Mouse (Mus musculus) midbrain, embryonic 14.5 days (tissue): ENCODE measurements around the gene Minos1. TPM values are rescaled to one million over a fixed set of nuclear protein-coding genes. Genes with fewer than 3 reads are reported as not detected.

Experiments
- ATAC-seq: fragments of 200-750 bp; cut with Nextera tagmentation; 2 replicates; pipeline ENCODE4 v1.8.0; 2017; ENCODE audit warnings: moderate number of reproducible peaks, moderate library complexity; ENCODE audit not compliant: low FRiP score, low TSS enrichment
- DNase-seq: peaks from one replicate; pipeline ENCODE4 v3.0.0-alpha.2; 2015
- H3K27ac ChIP-seq: fragments of 300-500 bp; sonication (generic); replicated peaks from 2 replicates; pipeline ENCODE4 v1.5.1; 2014; ENCODE audit warnings: mild to moderate bottlenecking, low read depth, low read length, moderate library complexity
- H3K27me3 ChIP-seq: fragments of 300-500 bp; sonication (generic); 2 replicates; pipeline ENCODE4 v1.6.1; 2014; ENCODE audit warnings: low read length, control low read depth, mixed read lengths; ENCODE audit not compliant: control insufficient read depth, insufficient read depth
- H3K36me3 ChIP-seq: fragments of 300-500 bp; sonication (generic); 2 replicates; pipeline ENCODE4 v1.6.1; 2014; ENCODE audit warnings: low read length, control low read depth; ENCODE audit not compliant: control insufficient read depth, insufficient read depth
- H3K4me1 ChIP-seq: fragments of 300-500 bp; sonication (generic); 2 replicates; pipeline ENCODE4 v1.6.1; 2014; ENCODE audit warnings: mild to moderate bottlenecking, antibody characterized with exemption, low read length, control low read depth; ENCODE audit not compliant: control insufficient read depth, insufficient read depth
- H3K4me2 ChIP-seq: fragments of 300-500 bp; sonication (generic); 2 replicates; pipeline ENCODE4 v1.6.1; 2014; ENCODE audit warnings: mild to moderate bottlenecking, low read length, moderate library complexity
- H3K4me3 ChIP-seq: fragments of 300-500 bp; sonication (generic); replicated peaks from 2 replicates; pipeline ENCODE4 v1.5.1; 2014; ENCODE audit warnings: low read depth, low read length
- H3K9ac ChIP-seq: fragments of 300-500 bp; sonication (generic); replicated peaks from 2 replicates; pipeline ENCODE4 v1.6.1; 2014; ENCODE audit warnings: mild to moderate bottlenecking, low read length, moderate library complexity
- H3K9me3 ChIP-seq: fragments of 300-500 bp; sonication (generic); 2 replicates; pipeline ENCODE4 v1.6.1; 2016; ENCODE audit warnings: low read length, control low read depth, mixed read lengths; ENCODE audit not compliant: control insufficient read depth
- WGBS: fragments of 180-500 bp; shearing (Covaris S2); extraction: QIAGEN DNeasy Blood & Tissue Kit; methylation state at CpG from one replicate; pipeline ENCODE4 v1.1.7; 2014; 5-methylcytosine and 5-hydroxymethylcytosine counted together
- polyA plus RNA-seq: library from polyadenylated mRNA; unstranded; fragments of >200 nt; fragmentation: Nextera tagmentation; extraction: Ambion mirVana; gene quantifications from 2 replicates; pipeline ENCODE4 v1.2.1, GENCODE M21; 2014

Minos1 gene
- polyA plus RNA-seq, 1 experiment from 2014 or later = 346 TPM

DNA sequence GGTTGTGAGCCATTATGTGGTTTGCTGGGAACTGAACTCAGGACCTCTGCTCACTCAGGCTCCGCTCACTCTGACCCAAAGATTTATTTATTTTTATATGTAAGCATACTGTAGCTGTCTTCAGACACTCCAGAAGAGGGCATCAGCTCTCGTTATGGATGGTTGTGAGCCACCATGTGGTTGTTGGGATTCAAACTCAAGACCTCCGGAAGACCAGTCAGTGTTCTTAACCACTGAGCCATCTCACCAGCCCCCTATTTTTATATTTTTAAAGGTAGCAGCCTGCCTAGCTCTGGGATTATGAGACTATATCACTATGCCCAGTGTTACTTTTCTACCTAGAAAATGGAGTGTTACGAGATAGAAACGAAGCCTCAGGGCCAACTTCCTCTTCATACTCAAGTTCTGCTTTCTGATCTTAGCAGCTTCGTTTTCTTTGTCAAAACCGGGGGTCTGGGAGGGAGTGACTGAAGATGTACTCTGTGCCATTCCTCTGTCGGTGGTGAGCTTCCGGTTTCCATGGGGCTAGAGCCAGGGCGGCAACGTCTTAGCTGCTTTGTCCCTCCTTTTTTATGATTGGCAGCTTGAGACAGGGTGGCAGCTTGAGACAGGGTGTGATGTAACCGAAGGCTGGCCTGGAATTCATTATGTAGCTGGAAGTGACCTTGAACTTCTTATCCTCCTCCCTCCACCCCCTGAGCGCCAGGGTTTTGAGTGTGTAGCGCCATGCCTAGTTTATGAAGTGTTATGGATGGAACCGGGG lies 38.3 kb upstream of the Minos1 start:
- H3K9ac ChIP-seq = no peak overlapping the region
- no peak for DNase-seq
- H3K9me3 ChIP-seq = no peaks in the 10 kb centered on the region
- H3K27ac ChIP-seq = no peak overlapping the region
- WGBS = 75% methylated on average over 15 of the region's 15 CpGs
- no peaks in the 10 kb centered on the region for H3K27me3 ChIP-seq
- ATAC-seq = no peak
- H3K4me3 ChIP-seq = no peak overlapping the region
- no peaks in the 10 kb centered on the region for H3K36me3 ChIP-seq
- no peak overlapping the region for H3K4me2 ChIP-seq
- no peaks in the 10 kb centered on the region; the same call in 1 of the 2 replicates for H3K4me1 ChIP-seq

DNA sequence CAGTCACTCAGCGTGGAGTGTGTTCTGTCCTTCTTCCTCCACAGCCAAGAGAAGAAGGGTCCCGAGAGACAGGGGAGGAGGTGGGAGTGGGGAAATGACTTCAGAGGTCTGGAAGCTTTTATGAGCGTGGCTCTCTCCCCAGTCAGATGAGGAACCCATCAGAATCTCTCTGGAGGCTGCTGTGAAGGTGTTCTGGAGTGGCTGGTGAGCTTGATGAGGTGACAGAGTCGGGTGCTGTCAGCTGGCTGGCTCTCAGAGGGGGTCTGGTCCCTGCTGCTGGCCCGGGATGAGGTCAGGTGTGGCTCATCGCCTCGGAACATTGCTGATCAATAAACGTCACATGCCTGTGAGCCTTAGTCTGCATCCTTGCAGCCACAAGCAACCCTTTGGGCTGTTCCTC lies 36.2 kb upstream of the Minos1 start:
- no peaks in the 10 kb centered on the region for H3K36me3 ChIP-seq
- ATAC-seq (no peak), DNase-seq (no peak)
- H3K4me2 ChIP-seq = no peak overlapping the region
- 73% methylated on average over 8 of the region's 8 CpGs for WGBS
- no peak overlapping the region for H3K27ac ChIP-seq
- H3K27me3 ChIP-seq = no peaks in the 10 kb centered on the region
- no peak overlapping the region for H3K9ac ChIP-seq
- H3K4me3 ChIP-seq = no peak overlapping the region
- no peaks in the 10 kb centered on the region; the same call in 1 of the 2 replicates for H3K4me1 ChIP-seq
- no peaks in the 10 kb centered on the region for H3K9me3 ChIP-seq

DNA sequence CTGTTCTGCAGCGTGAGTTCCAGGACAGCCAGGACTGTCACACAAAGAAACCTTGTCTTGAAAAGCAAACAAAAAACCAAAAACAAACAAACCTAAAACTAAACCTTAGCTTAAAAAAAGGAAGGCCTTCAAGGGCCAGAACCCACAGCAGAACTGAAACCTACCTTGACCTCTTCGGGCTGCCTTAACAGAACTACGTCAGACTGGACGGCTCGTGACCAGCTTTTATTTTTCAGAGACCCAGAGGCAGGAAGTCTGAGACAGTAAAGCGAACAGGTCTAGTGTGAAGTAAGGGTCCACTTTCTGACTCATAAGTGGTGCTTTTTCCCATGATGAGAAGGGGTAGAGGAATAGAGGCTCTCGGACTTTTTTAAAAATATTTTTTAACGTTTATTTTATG lies 35.3 kb upstream of the Minos1 start:
- H3K27me3 ChIP-seq = no peaks in the 10 kb centered on the region
- H3K9ac ChIP-seq = no peak overlapping the region
- no peaks in the 10 kb centered on the region for H3K9me3 ChIP-seq
- no peak for DNase-seq
- no peak overlapping the region for H3K27ac ChIP-seq
- no peak overlapping the region for H3K4me3 ChIP-seq
- no peaks in the 10 kb centered on the region; the same call in 1 of the 2 replicates for H3K4me1 ChIP-seq
- no peaks in the 10 kb centered on the region for H3K36me3 ChIP-seq
- no peak overlapping the region for H3K4me2 ChIP-seq
- no peak for ATAC-seq
- WGBS = 88% methylated on average over 8 of the region's 8 CpGs

DNA sequence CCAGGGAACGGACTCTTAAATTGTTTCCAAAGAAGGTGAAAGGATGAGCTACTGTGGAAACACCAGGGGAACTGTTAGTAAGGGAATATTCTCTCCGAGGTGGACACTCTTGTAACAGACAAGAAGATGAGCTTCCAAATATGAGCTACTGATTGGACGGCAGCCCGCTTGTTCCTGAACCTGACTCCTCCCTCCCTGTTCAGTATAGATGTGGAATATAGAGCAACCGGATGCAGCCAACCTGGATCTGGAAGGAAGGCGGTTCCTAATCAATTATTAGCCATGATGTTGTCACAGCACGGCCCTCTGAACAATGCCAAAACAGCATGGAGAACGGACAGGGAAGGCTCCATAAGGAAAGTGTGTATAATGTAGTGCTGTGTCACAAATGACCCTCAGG lies 34.3 kb upstream of the Minos1 start:
- H3K4me3 ChIP-seq = no peak overlapping the region
- no peaks in the 10 kb centered on the region for H3K27me3 ChIP-seq
- no peak for ATAC-seq
- no peak overlapping the region for H3K4me2 ChIP-seq
- H3K36me3 ChIP-seq = no peaks in the 10 kb centered on the region
- H3K4me1 ChIP-seq = no peaks in the 10 kb centered on the region; the same call in 1 of the 2 replicates
- no peaks in the 10 kb centered on the region for H3K9me3 ChIP-seq
- WGBS = 85% methylated on average over 8 of the region's 8 CpGs
- DNase-seq = no peak
- H3K9ac ChIP-seq = no peak overlapping the region
- H3K27ac ChIP-seq = no peak overlapping the region

DNA sequence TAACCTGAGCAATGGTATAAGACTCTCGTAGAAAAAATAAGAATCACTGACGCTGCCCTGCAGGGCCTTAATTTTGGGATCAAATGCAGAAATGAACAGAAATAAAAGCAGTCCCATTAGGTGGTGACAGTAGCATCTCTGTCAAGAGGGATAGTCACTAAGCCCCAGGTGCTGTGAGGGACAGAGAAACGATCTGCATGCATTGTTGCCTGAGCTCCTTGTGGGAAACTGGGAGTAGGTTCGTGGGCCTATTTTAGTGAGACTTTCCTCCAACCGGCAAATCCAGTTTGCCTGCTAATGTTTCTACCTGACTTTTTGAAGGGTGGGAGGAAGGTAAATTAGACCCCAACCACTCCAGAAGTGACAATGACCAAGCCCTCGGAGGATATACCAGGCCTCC lies 33.2 kb upstream of the Minos1 start:
- no peak overlapping the region for H3K9ac ChIP-seq
- H3K27ac ChIP-seq = no peak overlapping the region
- ATAC-seq (no peak), DNase-seq (no peak)
- no peaks in the 10 kb centered on the region for H3K4me1 ChIP-seq
- 88% methylated on average over 6 of the region's 6 CpGs for WGBS
- no peak overlapping the region for H3K4me3 ChIP-seq
- H3K9me3 ChIP-seq = no peaks in the 10 kb centered on the region
- H3K27me3 ChIP-seq = no peaks in the 10 kb centered on the region
- H3K4me2 ChIP-seq = no peak overlapping the region
- H3K36me3 ChIP-seq = no peaks in the 10 kb centered on the region

DNA sequence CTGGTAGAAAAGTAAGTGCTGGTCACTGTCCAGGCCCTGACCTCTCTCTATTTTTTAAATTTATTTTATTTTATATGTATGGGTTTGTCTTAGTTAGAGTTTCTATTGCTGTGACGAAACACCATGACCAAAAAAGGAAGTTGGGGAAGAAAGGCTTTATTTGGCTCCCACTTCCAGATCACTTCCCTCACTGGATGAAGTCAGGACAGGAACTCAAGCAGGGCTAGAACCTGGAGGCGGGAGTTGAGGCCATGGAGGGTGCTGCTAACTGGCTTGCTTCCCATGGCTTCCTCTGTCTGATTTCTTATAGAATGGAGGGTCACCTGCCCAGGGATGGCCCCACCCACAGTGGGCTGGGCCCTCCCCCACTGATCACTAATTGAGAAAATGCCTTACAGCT lies 30.2 kb upstream of the Minos1 start:
- Histone ChIP-seq H3K27me3 (no peaks in the 10 kb centered on the region), H3K4me3 (no peak overlapping the region), H3K9ac (no peak overlapping the region), H3K36me3 (no peaks in the 10 kb centered on the region), H3K4me2 (no peak overlapping the region), H3K27ac (no peak overlapping the region), H3K4me1 (no peaks in the 10 kb centered on the region), H3K9me3 (no peaks in the 10 kb centered on the region)
- ATAC-seq = no peak
- no peak for DNase-seq
- WGBS = 79% methylated on average over 2 of the region's 2 CpGs

DNA sequence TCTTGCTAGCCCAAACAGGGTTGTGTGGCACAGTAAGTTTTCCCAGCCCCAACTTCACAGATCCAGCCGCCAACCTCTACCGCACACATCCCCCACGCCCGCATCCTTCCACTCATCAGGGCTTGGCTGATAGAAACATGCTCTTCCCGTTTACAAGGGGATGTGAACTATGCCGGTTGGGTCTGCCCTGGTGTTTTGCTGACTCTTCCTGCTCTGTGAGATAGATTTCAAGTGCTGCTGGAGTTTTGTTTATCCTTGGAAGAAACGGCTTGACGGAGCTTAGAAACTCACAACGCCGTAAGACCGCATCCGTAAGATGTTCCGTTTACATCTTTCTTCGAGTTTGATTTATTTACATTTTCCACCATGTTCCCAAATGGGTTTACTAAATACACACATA lies 27.4 kb upstream of the Minos1 start:
- H3K9me3 ChIP-seq = no peaks in the 10 kb centered on the region
- no peaks in the 10 kb centered on the region for H3K36me3 ChIP-seq
- H3K9ac ChIP-seq = no peak overlapping the region
- ATAC-seq = no peak
- H3K27me3 ChIP-seq = no peaks in the 10 kb centered on the region
- H3K4me2 ChIP-seq = no peak overlapping the region
- no peak overlapping the region for H3K4me3 ChIP-seq
- DNase-seq = no peak
- no peak overlapping the region for H3K27ac ChIP-seq
- no peaks in the 10 kb centered on the region for H3K4me1 ChIP-seq
- 91% methylated on average over 14 of the region's 14 CpGs for WGBS

DNA sequence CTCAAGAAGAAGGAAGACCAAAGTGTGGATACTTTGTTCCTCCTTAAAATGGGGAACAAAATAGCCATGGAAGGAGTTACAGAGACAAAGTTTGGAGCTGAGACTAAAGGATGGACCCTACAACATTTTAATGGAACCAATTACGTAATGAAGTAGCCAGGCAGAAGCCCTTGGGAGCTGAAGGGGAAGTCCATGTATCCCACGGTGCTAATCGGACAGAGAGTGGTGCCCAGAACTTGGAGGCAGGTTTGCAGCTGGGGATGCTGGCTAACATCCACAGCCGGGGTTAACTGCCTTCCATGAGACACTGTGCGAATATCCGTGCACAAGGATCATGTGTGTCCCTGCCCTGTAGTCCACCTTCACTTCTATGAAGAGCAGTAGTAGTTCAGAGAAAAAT lies 25.6 kb upstream of the Minos1 start:
- no peak overlapping the region for H3K4me2 ChIP-seq
- no peaks in the 10 kb centered on the region for H3K4me1 ChIP-seq
- H3K9me3 ChIP-seq = no peaks in the 10 kb centered on the region
- H3K27me3 ChIP-seq = no peaks in the 10 kb centered on the region
- no peak overlapping the region for H3K4me3 ChIP-seq
- no peak for ATAC-seq
- no peaks in the 10 kb centered on the region for H3K36me3 ChIP-seq
- no peak overlapping the region for H3K27ac ChIP-seq
- 87% methylated on average over 6 of the region's 6 CpGs for WGBS
- no peak overlapping the region for H3K9ac ChIP-seq
- no peak for DNase-seq

DNA sequence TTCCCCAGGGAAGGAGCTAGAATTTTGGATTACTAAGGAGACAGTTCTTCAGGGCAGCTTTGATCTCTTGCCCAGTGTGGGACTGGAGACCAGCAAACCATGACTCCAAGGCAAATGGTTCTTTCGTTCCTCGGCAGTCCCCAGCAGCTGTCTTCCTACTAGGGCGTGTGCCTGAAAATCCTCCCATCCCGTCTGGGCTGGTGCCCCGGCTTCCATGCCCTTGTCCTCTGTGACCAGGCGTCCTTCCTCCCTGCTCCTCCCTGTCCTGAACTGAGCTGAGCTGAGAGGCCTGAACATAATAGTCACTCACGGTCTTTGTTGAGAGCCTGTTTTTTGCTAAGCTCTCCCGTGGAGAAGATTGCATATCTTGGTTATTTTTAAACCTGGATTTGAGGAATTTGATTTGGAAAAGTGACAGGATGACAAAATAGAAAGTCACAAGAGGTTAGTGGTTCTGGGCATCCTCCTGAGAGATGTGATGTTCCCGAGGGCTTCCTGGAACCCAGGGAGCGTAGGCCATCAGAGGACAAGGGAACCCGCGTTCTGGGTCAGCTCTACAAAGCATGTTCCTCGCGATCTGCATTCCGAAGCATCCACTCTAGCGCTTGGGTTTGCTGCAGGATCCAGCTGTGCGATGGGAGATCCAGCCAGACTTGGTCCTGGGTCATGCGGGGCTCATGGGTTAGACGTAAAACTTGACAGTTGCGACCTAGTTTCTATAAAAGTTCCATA lies 23.8 kb upstream of the Minos1 start:
- Histone ChIP-seq H3K4me1 (no peaks in the 10 kb centered on the region), H3K27me3 (no peaks in the 10 kb centered on the region), H3K27ac (no peak overlapping the region), H3K36me3 (no peaks in the 10 kb centered on the region), H3K9ac (no peak overlapping the region), H3K9me3 (no peaks in the 10 kb centered on the region), H3K4me3 (no peak overlapping the region), H3K4me2 (no peak overlapping the region)
- DNase-seq (no peak), ATAC-seq (no peak)
- WGBS = 79% methylated on average over 20 of the region's 20 CpGs
